Mouse (Mus musculus): Measurements from ENCODE around the gene Epb41l5. TPM values are rescaled to one million over a fixed set of nuclear protein-coding genes. Genes with fewer than 3 reads are reported as not detected.
A peak's percentile ranks its signal among the peaks of the same experiment; 100 is the strongest.

The Epb41l5 gene
- polyA plus RNA-seq, 1 experiment from 2014 or later, result 31.8 TPM

DNA sequence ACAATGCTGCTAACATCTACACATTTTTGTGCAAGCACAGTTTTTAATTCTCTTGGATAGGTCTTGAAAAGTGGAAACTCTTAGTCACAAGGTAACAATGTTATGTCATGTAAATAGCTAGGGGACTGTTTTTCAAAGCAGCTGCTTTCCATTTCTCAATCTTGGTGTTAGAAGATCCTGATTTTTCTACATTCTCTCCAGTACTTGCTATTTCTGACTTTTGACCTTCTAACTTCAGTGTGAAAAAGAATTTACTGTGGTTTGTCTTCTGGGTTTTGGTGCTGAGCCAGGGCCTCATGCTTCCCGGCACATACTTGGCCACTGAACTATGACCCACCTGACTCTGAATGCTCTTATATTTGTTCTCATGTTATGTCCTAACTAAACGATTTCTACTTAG lies 8.8 kb downstream of the Epb41l5 start:
- no peak overlapping the region for H3K27ac ChIP-seq
- H3K36me3 ChIP-seq, result peaks cover 24% of the 10 kb centered on the region
- 89% methylated on average over 2 of the region's 2 CpGs for WGBS
- no peaks in the 10 kb centered on the region for H3K9me3 ChIP-seq
- peaks cover 14% of the 10 kb centered on the region for H3K4me1 ChIP-seq (replicated peaks)
- H3K27me3 ChIP-seq (ENCODE audit: insufficient read depth, poor library complexity, severe bottlenecking), result no peaks in the 10 kb centered on the region
- DNase-seq (ENCODE audit: low spot score), result no peak
- no peak overlapping the region for H3K4me3 ChIP-seq

DNA sequence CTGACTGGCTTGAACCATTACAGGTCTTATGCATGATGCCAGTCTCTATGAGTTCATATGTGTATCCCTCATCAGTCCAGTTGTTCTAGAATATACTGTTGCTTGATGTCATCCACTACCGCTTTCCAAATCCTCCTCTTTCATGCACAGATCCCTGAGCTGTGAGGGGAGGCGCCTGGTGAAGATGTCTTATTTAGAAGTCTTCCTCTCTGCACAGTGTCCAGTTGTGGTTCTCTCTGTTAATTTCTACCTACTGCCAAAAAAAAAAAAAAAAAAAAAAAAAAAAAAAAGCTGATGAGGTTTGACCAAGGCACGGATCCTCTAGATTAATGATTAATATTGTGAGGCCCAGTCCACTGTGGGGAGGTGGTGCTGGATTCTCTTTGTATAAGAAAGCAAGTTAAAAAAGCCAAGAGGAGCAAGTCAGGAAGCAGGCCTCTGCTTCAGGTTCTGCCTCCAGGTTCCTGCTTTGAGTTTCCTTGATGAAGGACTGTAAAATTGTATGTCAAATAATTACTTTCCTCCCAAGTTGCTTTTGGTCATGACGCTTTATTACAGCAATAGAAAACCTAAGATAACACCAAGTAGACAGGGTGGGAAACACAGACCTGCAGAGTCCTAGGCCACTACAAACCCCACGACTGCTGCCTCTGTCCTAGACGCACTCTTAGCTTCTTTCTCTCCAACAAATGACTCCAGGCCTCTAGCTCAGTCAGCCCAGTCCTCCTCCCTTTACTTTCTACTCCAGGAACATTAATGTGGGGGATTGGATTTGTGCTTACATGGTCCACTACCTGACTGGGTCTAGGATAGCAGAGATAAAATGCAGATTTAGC lies 11.4 kb downstream of the Epb41l5 start:
- H3K27me3 ChIP-seq (ENCODE audit: insufficient read depth, poor library complexity, severe bottlenecking), result no peaks in the 10 kb centered on the region
- no peak for DNase-seq (ENCODE audit: low spot score)
- peaks cover 14% of the 10 kb centered on the region for H3K4me1 ChIP-seq (replicated peaks)
- peaks cover 33% of the 10 kb centered on the region for H3K36me3 ChIP-seq
- 87% methylated on average over 6 of the region's 6 CpGs for WGBS
- no peaks in the 10 kb centered on the region for H3K9me3 ChIP-seq
- H3K4me3 ChIP-seq, result no peak overlapping the region
- H3K27ac ChIP-seq, result no peak overlapping the region

DNA sequence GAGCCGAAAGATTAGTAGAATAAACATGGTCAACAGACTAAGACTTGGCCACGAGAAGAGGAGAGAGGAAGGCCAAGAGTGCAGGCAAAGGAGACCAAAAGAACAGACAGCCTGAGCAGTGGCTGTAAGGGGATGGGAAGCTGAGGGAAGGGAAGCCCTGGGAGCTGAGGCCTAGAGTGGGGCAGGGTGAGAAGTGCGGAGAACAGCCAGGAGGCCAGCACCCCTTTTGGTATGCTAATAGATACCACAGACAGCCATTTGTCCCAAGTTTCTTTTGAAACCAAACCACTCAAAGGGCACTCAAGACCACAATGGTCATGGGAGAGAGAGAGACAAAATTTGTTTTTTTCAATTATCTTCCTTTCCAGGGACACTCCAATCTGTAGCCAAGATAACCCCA lies 14.1 kb downstream of the Epb41l5 start:
- 38% methylated on average over 3 of the region's 3 CpGs for WGBS
- peaks cover 9% of the 10 kb centered on the region; the same call in 1 of the 2 replicates for H3K4me1 ChIP-seq (replicated peaks)
- H3K27ac ChIP-seq, result 0 out of 2 replicates have a peak overlapping the region, but pooled peaks have one; percentile 18
- H3K9me3 ChIP-seq, result no peaks in the 10 kb centered on the region
- no peaks in the 10 kb centered on the region for H3K27me3 ChIP-seq (ENCODE audit: insufficient read depth, poor library complexity, severe bottlenecking)
- peaks cover 35% of the 10 kb centered on the region for H3K36me3 ChIP-seq
- no peak overlapping the region for H3K4me3 ChIP-seq
- no peak for DNase-seq (ENCODE audit: low spot score)

GRCm38 (mm10) chr1:119630428-119630827 lies 18.4 kb downstream of the Epb41l5 start:
- Histone ChIP-seq H3K4me1 (replicated peaks) (peaks cover 9% of the 10 kb centered on the region; the same call in 1 of the 2 replicates), H3K9me3 (no peaks in the 10 kb centered on the region), H3K27ac (no peak overlapping the region), H3K27me3 (ENCODE audit: insufficient read depth, poor library complexity, severe bottlenecking) (no peaks in the 10 kb centered on the region), H3K36me3 (peaks cover 27% of the 10 kb centered on the region), H3K4me3 (no peak overlapping the region)
- DNase-seq (ENCODE audit: low spot score), result no peak
- 81% methylated on average over 1 of the region's 1 CpGs for WGBS

DNA sequence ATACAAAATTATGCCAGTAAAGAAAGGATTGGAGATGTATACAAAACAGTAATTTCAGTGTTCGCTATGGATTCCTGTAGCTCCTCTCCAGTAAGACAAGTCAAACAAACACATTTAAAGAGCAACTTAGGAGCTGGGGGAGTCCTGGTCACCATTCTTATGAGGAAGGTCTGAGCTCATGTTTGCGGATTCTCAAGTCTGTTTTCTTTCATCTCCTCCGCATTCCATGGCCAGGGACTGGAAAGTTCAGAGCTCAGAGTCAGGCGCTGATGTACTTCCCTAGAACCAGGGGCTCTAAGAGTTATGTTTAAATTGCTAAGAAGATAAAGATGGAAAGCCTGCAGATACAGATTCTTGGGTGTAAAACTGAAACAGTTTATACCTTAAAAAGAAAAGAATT lies 22.0 kb downstream of the Epb41l5 start:
- Histone ChIP-seq H3K9me3 (no peaks in the 10 kb centered on the region), H3K4me3 (no peak overlapping the region), H3K27ac (no peak overlapping the region), H3K36me3 (peaks cover 14% of the 10 kb centered on the region), H3K27me3 (ENCODE audit: insufficient read depth, poor library complexity, severe bottlenecking) (no peaks in the 10 kb centered on the region), H3K4me1 (replicated peaks) (peaks cover 7% of the 10 kb centered on the region; the same call in 1 of the 2 replicates)
- WGBS, result 88% methylated on average over 4 of the region's 4 CpGs
- no peak for DNase-seq (ENCODE audit: low spot score)

DNA sequence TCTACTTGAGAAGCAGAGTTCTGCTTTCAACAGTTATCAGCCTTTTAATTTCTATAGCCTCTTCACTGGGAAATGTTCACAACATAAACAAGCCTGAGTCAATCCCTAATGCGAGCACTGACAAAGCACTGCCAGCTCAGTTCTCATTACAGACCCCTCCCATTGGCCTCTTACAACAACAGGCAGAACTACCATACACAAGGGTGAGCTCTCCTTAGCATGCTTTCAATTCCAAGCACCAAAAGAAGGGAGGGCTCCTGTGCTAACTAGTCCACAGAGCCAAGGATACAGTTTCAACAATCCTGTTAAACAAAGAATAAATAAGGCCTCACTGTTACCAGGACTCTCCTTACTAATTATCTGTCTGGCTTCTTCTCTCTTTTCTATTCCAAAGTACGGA lies 24.4 kb downstream of the Epb41l5 start:
- Histone ChIP-seq H3K27ac (no peak overlapping the region), H3K9me3 (no peaks in the 10 kb centered on the region), H3K27me3 (ENCODE audit: insufficient read depth, poor library complexity, severe bottlenecking) (no peaks in the 10 kb centered on the region), H3K36me3 (peaks cover 29% of the 10 kb centered on the region), H3K4me1 (replicated peaks) (peaks cover 7% of the 10 kb centered on the region; the same call in 1 of the 2 replicates), H3K4me3 (no peak overlapping the region)
- no peak for DNase-seq (ENCODE audit: low spot score)
- 50% methylated on average over 2 of the region's 2 CpGs for WGBS

GRCm38 (mm10) chr1:119605396-119605795 lies 43.4 kb downstream of the Epb41l5 start:
- WGBS, result 91% methylated on average over 3 of the region's 3 CpGs

DNA sequence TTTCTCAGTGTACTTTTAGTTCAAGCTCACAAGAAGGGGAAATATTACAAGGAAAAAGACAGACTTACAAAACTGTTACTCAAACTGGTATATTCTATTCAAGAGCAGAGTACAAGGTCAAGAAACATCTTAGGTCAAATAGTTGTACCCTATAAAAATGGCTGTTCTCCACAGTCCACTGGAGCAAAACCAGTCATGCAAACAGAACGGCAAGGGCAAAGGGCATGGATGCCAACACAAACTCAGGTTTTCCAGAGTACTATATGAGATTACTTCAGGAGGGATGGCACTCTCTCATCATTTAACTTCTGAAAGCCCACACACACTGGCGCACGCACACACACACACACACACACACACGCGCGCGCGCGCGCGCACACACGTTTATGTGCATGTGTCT lies 46.4 kb downstream of the Epb41l5 start:
- Histone ChIP-seq H3K27ac (no peak overlapping the region), H3K4me1 (replicated peaks) (no peaks in the 10 kb centered on the region), H3K4me3 (no peak overlapping the region), H3K9me3 (no peaks in the 10 kb centered on the region), H3K36me3 (peaks cover 41% of the 10 kb centered on the region), H3K27me3 (ENCODE audit: insufficient read depth, poor library complexity, severe bottlenecking) (no peaks in the 10 kb centered on the region)
- DNase-seq (ENCODE audit: low spot score), result no peak
- WGBS, result 98% methylated on average over 12 of the region's 12 CpGs

More at GRCm38 (mm10) chr1:119605396-119605795, 43.4 kb downstream of the Epb41l5 start:
- Histone ChIP-seq H3K4me1 (replicated peaks) (no peaks in the 10 kb centered on the region), H3K27me3 (ENCODE audit: insufficient read depth, poor library complexity, severe bottlenecking) (no peaks in the 10 kb centered on the region), H3K36me3 (peaks cover 29% of the 10 kb centered on the region), H3K9me3 (no peaks in the 10 kb centered on the region), H3K4me3 (no peak overlapping the region), H3K27ac (no peak overlapping the region)
- DNase-seq (ENCODE audit: low spot score), result no peak

GRCm38 (mm10) chr1:119598855-119599254 lies 49.9 kb downstream of the Epb41l5 start:
- no peaks in the 10 kb centered on the region for H3K4me1 ChIP-seq (replicated peaks)
- H3K27ac ChIP-seq, result no peak overlapping the region
- DNase-seq (ENCODE audit: low spot score), result no peak
- no peak overlapping the region for H3K4me3 ChIP-seq
- H3K27me3 ChIP-seq (ENCODE audit: insufficient read depth, poor library complexity, severe bottlenecking), result no peaks in the 10 kb centered on the region
- H3K9me3 ChIP-seq, result no peaks in the 10 kb centered on the region
- H3K36me3 ChIP-seq, result peaks cover 40% of the 10 kb centered on the region
- 95% methylated on average over 6 of the region's 6 CpGs for WGBS

DNA sequence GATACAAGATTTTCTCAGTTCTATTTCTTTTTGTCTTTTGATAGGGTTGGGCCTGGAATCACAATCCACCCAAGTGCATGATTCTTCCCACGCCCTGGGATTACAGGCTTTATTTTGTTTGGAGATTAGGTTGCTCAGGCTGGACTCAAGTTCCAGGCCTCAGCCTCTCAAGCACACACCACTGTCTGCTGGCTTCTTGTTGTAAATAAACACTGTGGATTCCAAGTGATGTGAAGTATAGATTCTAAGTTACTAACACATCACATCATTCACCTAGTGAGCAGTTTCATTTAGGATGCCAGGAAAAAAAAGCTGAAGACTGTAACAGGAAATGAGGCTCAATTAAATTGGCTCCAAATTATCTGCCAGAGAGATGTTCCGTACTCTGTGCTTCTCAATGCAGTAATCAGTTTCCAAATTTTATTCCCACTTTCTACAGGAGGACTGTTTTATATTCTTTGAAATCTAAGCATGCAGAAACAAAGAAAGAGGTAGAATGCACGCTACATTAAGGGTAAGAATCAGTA lies 51.8 kb downstream of the Epb41l5 start:
- no peak overlapping the region for H3K27ac ChIP-seq
- peaks cover 38% of the 10 kb centered on the region for H3K36me3 ChIP-seq
- no peaks in the 10 kb centered on the region for H3K4me1 ChIP-seq (replicated peaks)
- no peak overlapping the region for H3K4me3 ChIP-seq
- no peak for DNase-seq (ENCODE audit: low spot score)
- no peaks in the 10 kb centered on the region for H3K27me3 ChIP-seq (ENCODE audit: insufficient read depth, poor library complexity, severe bottlenecking)
- 82% methylated on average over 3 of the region's 3 CpGs for WGBS
- H3K9me3 ChIP-seq, result no peaks in the 10 kb centered on the region

- Histone ChIP-seq H3K4me3 (no peak overlapping the region), H3K27me3 (ENCODE audit: insufficient read depth, poor library complexity, severe bottlenecking) (no peaks in the 10 kb centered on the region), H3K9me3 (no peaks in the 10 kb centered on the region), H3K27ac (no peak overlapping the region), H3K36me3 (peaks cover 27% of the 10 kb centered on the region; the same call in 1 of the 2 replicates), H3K4me1 (replicated peaks) (no peaks in the 10 kb centered on the region)
- 97% methylated on average over 2 of the region's 2 CpGs for WGBS
- no peak for DNase-seq (ENCODE audit: low spot score)
Measured at GRCm38 (mm10) chr1:119590041-119590440, 58.8 kb downstream of the Epb41l5 start.

- WGBS, result 89% methylated on average over 2 of the region's 2 CpGs
- Histone ChIP-seq H3K9me3 (no peaks in the 10 kb centered on the region), H3K36me3 (peaks cover 56% of the 10 kb centered on the region), H3K4me3 (no peak overlapping the region), H3K27me3 (ENCODE audit: insufficient read depth, poor library complexity, severe bottlenecking) (no peaks in the 10 kb centered on the region), H3K4me1 (replicated peaks) (no peaks in the 10 kb centered on the region), H3K27ac (no peak overlapping the region)
- DNase-seq (ENCODE audit: low spot score), result no peak
Measured at GRCm38 (mm10) chr1:119584974-119585373, 63.8 kb downstream of the Epb41l5 start.

DNA sequence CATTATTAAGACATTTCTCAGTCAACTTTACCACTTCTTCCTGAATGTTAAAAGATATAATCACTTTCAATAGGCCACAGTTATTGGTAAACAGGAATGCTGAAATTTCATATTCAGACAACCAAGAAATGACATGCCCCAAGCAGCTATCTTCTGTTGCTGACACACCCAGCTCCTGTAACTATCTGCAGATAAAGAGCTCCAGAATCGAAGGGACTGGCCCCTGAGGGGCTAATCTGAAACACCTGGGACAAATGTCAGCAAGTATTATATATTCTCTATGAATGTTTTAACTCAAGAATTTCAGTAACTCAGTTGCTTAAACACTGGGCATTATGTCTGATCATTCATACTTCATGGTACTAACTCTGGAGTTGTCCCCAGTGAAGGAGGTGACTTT lies 78.7 kb downstream of the Epb41l5 start:
- no peaks in the 10 kb centered on the region for H3K27me3 ChIP-seq (ENCODE audit: insufficient read depth, poor library complexity, severe bottlenecking)
- DNase-seq (ENCODE audit: low spot score), result no peak
- 74% methylated on average over 1 of the region's 1 CpGs for WGBS
- H3K4me3 ChIP-seq, result no peak overlapping the region
- no peak overlapping the region for H3K27ac ChIP-seq
- peaks cover 68% of the 10 kb centered on the region for H3K36me3 ChIP-seq
- H3K4me1 ChIP-seq (replicated peaks), result no peaks in the 10 kb centered on the region
- no peaks in the 10 kb centered on the region for H3K9me3 ChIP-seq
